Mouse (Mus musculus): ENCODE measurements at regions not wholly inside any gene's neighbourhood (a gene's known extent, or its start where the extent isn't known, plus 50 kb on each side); places are given as distances from the start of the nearest gene placed in this dataset.

DNA sequence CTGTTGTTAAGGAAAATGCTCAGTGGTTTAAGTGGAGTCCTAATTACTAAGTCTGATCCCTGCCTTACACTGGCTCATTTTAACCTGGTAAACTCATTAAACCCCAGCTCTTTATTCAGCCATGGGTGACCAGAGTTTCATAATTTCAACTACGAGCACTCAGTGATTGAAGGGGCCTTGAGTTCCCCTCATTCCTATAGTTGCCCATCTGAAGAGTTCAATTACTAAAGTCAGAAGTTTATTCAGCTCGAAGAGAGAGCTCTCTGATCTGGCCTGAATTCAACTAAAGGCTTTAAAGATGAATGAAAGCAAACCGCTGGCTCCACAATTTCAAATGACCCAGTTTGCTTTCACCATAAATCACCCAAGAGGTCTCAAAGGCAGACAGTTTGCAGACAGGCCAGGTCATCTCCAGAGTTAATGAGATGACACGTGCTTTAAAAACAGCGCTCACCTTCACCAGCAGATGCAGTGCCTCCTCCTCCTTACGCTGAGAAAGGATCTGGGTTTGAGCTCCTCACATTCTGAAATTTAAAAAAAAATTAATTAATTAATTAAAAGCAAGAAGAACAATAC is 154.3 kb upstream of the Slc24a2 start:
- no peak overlapping the region for H3K4me3 ChIP-seq (ENCODE audit: insufficient read depth in 1 of 2, low read depth in 2 of 2, low read length in 2 of 2)
- no peak for DNase-seq (ENCODE audit: low read depth in 3 of 3, low spot score in 3 of 3)
- no peaks in the 10 kb centered on the region for H3K4me1 ChIP-seq (replicated peaks; ENCODE audit: control insufficient read depth in 2 of 2, insufficient read depth in 2 of 2, low read length in 1 of 2)
- WGBS (ENCODE audit: insufficient replicate concordance), result 55% methylated on average over 6 of the region's 6 CpGs
- TF ChIP-seq CTCF (IDR thresholded peaks at IDR 0.05; ENCODE audit: low read depth) (no peak), EP300 (IDR thresholded peaks at IDR 0.05; ENCODE audit: low read depth) (no peak)
- H3K9ac ChIP-seq (replicated peaks), result no peak overlapping the region
- ATAC-seq (ENCODE audit: insufficient read depth), result no peak
- no peaks in the 10 kb centered on the region for H3K9me3 ChIP-seq (ENCODE audit: control insufficient read depth, low read length)
- H3K27ac ChIP-seq, result no peak overlapping the region
- H3K27me3 ChIP-seq (ENCODE audit: control insufficient read depth, insufficient read depth, low read length), result no peaks in the 10 kb centered on the region
- H3K36me3 ChIP-seq (replicated peaks; ENCODE audit: control insufficient read depth, insufficient read depth, low read depth), result no peaks in the 10 kb centered on the region
- no peak overlapping the region for H3K4me2 ChIP-seq (ENCODE audit: low read depth)

DNA sequence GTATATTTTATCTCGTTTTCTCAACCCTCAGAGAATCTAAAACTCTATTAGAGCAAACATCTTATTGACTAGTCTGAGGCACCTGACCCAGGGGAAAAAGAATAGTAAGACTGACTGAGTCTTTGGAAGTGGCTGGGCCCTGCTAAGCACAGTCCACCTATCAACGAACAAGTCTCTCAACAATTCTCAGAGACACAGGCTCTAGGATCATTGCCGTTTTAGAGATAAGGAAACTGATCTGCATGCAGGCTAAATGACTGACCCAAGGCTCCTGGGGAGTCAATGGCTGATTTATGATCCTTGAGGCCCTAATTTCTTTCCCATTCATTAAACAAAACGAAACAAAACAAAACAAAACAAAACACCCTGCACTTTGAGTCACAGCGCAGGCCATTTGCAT is 150.4 kb upstream of the Slc24a2 start:
- no peak for TF ChIP-seq EP300 (IDR thresholded peaks at IDR 0.05; ENCODE audit: low read depth)
- no peak for TF ChIP-seq CTCF (IDR thresholded peaks at IDR 0.05; ENCODE audit: low read depth)
- Histone ChIP-seq H3K4me3 (ENCODE audit: insufficient read depth in 1 of 2, low read depth in 2 of 2, low read length in 2 of 2) (no peak overlapping the region), H3K9me3 (ENCODE audit: control insufficient read depth, low read length) (no peaks in the 10 kb centered on the region), H3K27ac (no peak overlapping the region), H3K27me3 (ENCODE audit: control insufficient read depth, insufficient read depth, low read length) (no peaks in the 10 kb centered on the region), H3K4me2 (ENCODE audit: low read depth) (no peak overlapping the region), H3K4me1 (replicated peaks; ENCODE audit: control insufficient read depth in 2 of 2, insufficient read depth in 2 of 2, low read length in 1 of 2) (no peaks in the 10 kb centered on the region), H3K36me3 (replicated peaks; ENCODE audit: control insufficient read depth, insufficient read depth, low read depth) (no peaks in the 10 kb centered on the region), H3K9ac (replicated peaks) (no peak overlapping the region)
- ATAC-seq (ENCODE audit: insufficient read depth) (no peak), DNase-seq (ENCODE audit: low read depth in 3 of 3, low spot score in 3 of 3) (no peak)
- 42% methylated on average over 5 of the region's 5 CpGs for WGBS (ENCODE audit: insufficient replicate concordance)

DNA sequence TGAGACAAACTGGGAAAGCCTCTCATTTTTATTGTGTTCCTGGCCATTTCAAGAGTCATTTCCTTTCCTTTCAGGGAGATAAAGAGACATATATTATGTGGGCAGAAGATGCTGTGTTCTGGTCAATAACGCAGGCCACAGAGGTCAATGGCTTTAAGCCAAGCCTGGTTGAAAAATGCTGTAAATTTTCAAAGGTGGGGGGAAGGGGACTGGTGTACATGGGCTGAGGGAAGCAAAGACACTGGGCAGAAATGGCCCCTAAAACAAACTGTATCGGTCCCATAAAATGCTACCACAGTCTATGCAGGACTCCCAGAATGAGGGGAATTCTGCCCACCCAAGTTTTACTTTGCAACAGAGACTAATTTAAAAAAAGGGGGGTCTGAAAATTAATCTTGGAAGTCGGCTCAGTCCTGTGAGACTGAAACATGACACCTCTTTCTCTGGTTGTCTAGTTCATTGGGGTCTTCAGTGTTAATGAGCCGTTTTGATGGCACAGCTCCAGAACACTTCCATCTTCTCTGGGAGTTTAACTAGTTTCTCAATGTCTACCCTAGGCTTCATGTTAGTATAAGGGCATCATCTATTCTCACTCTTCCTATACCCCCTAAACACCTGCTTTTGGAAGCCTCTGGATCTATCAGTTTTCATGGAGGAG is 149.4 kb upstream of the Slc24a2 start:
- DNase-seq (ENCODE audit: low read depth in 3 of 3, low spot score in 3 of 3) (no peak), ATAC-seq (ENCODE audit: insufficient read depth) (no peak)
- Histone ChIP-seq H3K27me3 (ENCODE audit: control insufficient read depth, insufficient read depth, low read length) (no peaks in the 10 kb centered on the region), H3K4me3 (ENCODE audit: insufficient read depth in 1 of 2, low read depth in 2 of 2, low read length in 2 of 2) (no peak overlapping the region), H3K36me3 (replicated peaks; ENCODE audit: control insufficient read depth, insufficient read depth, low read depth) (no peaks in the 10 kb centered on the region), H3K9me3 (ENCODE audit: control insufficient read depth, low read length) (no peaks in the 10 kb centered on the region), H3K27ac (no peak overlapping the region), H3K4me1 (replicated peaks; ENCODE audit: control insufficient read depth in 2 of 2, insufficient read depth in 2 of 2, low read length in 1 of 2) (no peaks in the 10 kb centered on the region), H3K9ac (replicated peaks) (no peak overlapping the region), H3K4me2 (ENCODE audit: low read depth) (no peak overlapping the region)
- no peak for TF ChIP-seq EP300 (IDR thresholded peaks at IDR 0.05; ENCODE audit: low read depth)
- TF ChIP-seq CTCF (IDR thresholded peaks at IDR 0.05; ENCODE audit: low read depth), result no peak
- 48% methylated on average over 4 of the region's 4 CpGs for WGBS (ENCODE audit: insufficient replicate concordance)

DNA sequence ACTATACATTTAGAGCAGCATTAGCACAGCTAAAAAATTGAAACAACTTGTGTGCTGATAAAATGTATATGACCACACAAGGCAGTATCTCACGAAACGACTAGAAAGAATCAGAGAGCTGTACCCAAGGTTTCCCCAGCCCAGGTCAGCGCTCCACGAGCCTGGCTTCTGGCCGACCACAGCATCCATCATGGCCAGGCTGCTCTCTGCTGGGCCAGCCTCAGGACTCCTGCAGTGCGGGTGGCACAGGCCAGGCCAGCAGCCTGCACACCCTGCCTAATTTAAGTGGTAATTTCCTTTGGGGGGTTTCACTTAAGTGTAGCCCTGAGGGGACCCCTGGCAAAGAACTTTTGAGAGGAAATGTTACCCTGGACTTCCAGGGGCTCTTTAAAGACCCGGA is 141.7 kb upstream of the Slc24a2 start:
- no peak overlapping the region for H3K4me3 ChIP-seq (ENCODE audit: insufficient read depth in 1 of 2, low read depth in 2 of 2, low read length in 2 of 2)
- DNase-seq (ENCODE audit: low read depth in 3 of 3, low spot score in 3 of 3) (no peak), ATAC-seq (ENCODE audit: insufficient read depth) (no peak)
- no peaks in the 10 kb centered on the region for H3K9me3 ChIP-seq (ENCODE audit: control insufficient read depth, low read length)
- no peak for TF ChIP-seq EP300 (IDR thresholded peaks at IDR 0.05; ENCODE audit: low read depth)
- no peak for TF ChIP-seq CTCF (IDR thresholded peaks at IDR 0.05; ENCODE audit: low read depth)
- H3K27me3 ChIP-seq (ENCODE audit: control insufficient read depth, insufficient read depth, low read length), result no peaks in the 10 kb centered on the region; the same call in 1 of the 2 replicates
- H3K36me3 ChIP-seq (replicated peaks; ENCODE audit: control insufficient read depth, insufficient read depth, low read depth), result no peaks in the 10 kb centered on the region
- no peak overlapping the region for H3K9ac ChIP-seq (replicated peaks)
- H3K27ac ChIP-seq, result no peak overlapping the region
- H3K4me1 ChIP-seq (replicated peaks; ENCODE audit: control insufficient read depth in 2 of 2, insufficient read depth in 2 of 2, low read length in 1 of 2), result peaks cover 0 to 2% of the 10 kb centered on the region in 2 experiments; a peak in 1 of 4 replicates
- no peak overlapping the region for H3K4me2 ChIP-seq (ENCODE audit: low read depth)
- WGBS (ENCODE audit: insufficient replicate concordance), result 48% methylated on average over 7 of the region's 7 CpGs

DNA sequence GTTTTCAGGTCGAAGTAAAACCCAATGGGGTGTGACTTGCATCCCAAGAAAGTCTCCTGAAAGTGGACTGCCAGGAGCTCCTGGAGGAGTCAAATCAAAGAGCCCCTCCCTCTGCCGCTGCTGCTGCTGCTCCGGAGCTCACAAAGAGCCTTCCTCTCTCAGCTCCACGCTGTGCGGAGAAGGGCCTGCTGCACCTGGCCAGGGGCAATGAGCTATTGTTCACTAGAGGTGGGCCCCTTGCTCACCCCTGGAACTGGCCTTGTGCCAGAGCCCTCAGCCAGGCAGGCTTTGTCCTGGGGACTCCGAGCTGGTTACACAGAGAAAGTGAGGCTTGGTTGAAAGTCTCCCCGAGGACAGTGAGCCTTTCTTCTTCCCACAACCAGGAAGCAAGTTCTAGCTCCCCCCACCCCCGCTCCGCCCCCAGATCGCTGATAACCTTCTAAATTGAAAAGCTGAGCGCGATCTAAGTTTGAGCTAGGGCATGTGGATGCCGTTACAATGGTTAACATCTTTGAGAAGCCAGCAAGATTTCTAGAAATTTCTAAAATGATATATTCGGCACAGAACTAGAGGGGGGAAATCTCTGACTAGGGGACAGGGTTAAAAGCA is 139.5 kb upstream of the Slc24a2 start:
- Histone ChIP-seq H3K36me3 (replicated peaks; ENCODE audit: control insufficient read depth, insufficient read depth, low read depth) (no peaks in the 10 kb centered on the region), H3K4me3 (ENCODE audit: insufficient read depth in 1 of 2, low read depth in 2 of 2, low read length in 2 of 2) (no peak overlapping the region), H3K4me1 (replicated peaks; ENCODE audit: control insufficient read depth in 2 of 2, insufficient read depth in 2 of 2, low read length in 1 of 2) (peaks cover 0 to 2% of the 10 kb centered on the region in 2 experiments; a peak in 1 of 4 replicates), H3K9me3 (ENCODE audit: control insufficient read depth, low read length) (no peaks in the 10 kb centered on the region), H3K27me3 (ENCODE audit: control insufficient read depth, insufficient read depth, low read length) (no peaks in the 10 kb centered on the region; the same call in 1 of the 2 replicates), H3K9ac (replicated peaks) (no peak overlapping the region), H3K4me2 (ENCODE audit: low read depth) (no peak overlapping the region), H3K27ac (no peak overlapping the region)
- WGBS (ENCODE audit: insufficient replicate concordance), result 12% methylated on average over 14 of the region's 14 CpGs
- DNase-seq (ENCODE audit: low read depth in 3 of 3, low spot score in 3 of 3) (no peak), ATAC-seq (ENCODE audit: insufficient read depth) (no peak)
- no peak for TF ChIP-seq EP300 (IDR thresholded peaks at IDR 0.05; ENCODE audit: low read depth)
- no peak for TF ChIP-seq CTCF (IDR thresholded peaks at IDR 0.05; ENCODE audit: low read depth)

All from liver, embryonic 14.5 days (tissue).